Mouse (Mus musculus): ENCODE results near the gene Lpp. TPM values are rescaled to one million over a fixed set of nuclear protein-coding genes. Genes with fewer than 3 reads are reported as not detected.
A peak's percentile ranks its signal among the peaks of the same experiment; 100 is the strongest.

Gene Lpp
- polyA plus RNA-seq, 1 experiment from 2014 or later: 12.2 TPM

DNA sequence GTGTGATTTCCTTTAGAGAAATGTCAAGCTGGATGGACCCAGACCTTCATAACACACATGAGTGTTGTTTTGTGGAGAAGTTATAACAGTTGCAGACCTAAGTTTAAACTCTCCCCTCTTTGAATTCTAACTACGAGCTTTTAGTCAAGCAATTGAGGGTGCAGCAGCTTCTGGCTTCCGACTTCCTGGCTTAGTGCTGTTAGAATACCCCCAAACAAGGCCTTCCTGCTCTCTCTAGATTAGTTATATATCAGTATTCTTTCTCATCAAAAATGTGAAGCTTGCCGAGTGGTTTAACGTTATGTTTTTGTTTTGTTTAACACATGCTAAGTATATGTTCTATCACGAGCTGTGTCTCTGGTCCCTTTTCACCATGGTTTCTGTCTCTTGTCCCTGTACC lies 56.9 kb downstream of the Lpp start:
- Histone ChIP-seq H3K4me3 (replicated peaks; ENCODE audit: low read length) (no peak overlapping the region), H3K9me3 (ENCODE audit: control insufficient read depth, low read length) (no peaks in the 10 kb centered on the region), H3K27me3 (replicated peaks; ENCODE audit: control insufficient read depth, insufficient read depth, low read length) (no peaks in the 10 kb centered on the region), H3K4me2 (ENCODE audit: low read length) (no peak overlapping the region), H3K9ac (replicated peaks; ENCODE audit: low read depth, low read length) (no peak overlapping the region), H3K4me1 (replicated peaks; ENCODE audit: control insufficient read depth, insufficient read depth, low read length) (peaks cover 8% of the 10 kb centered on the region), H3K27ac (ENCODE audit: low read length) (no peak overlapping the region), H3K36me3 (ENCODE audit: control insufficient read depth, insufficient read depth) (no peaks in the 10 kb centered on the region)
- ATAC-seq: no peak
- 73% methylated on average over 5 of the region's 5 CpGs for WGBS

GRCm38 (mm10) chr16:24451123-24451522 lies 57.8 kb downstream of the Lpp start:
- no peak overlapping the region for H3K27ac ChIP-seq (ENCODE audit: low read length)
- ATAC-seq: peak; percentile 54; the same call in 1 of the 2 replicates
- H3K4me3 ChIP-seq (replicated peaks; ENCODE audit: low read length): no peak overlapping the region
- H3K9ac ChIP-seq (replicated peaks; ENCODE audit: low read depth, low read length): no peak overlapping the region
- no peak overlapping the region for H3K4me2 ChIP-seq (ENCODE audit: low read length)
- no peaks in the 10 kb centered on the region for H3K27me3 ChIP-seq (replicated peaks; ENCODE audit: control insufficient read depth, insufficient read depth, low read length)
- peaks cover 12% of the 10 kb centered on the region for H3K4me1 ChIP-seq (replicated peaks; ENCODE audit: control insufficient read depth, insufficient read depth, low read length)
- no peaks in the 10 kb centered on the region for H3K9me3 ChIP-seq (ENCODE audit: control insufficient read depth, low read length)
- no peaks in the 10 kb centered on the region for H3K36me3 ChIP-seq (ENCODE audit: control insufficient read depth, insufficient read depth)
- 42% methylated on average over 5 of the region's 5 CpGs for WGBS

- WGBS: 87% methylated on average over 4 of the region's 4 CpGs
- Histone ChIP-seq H3K36me3 (ENCODE audit: control insufficient read depth, insufficient read depth) (no peaks in the 10 kb centered on the region), H3K4me3 (replicated peaks; ENCODE audit: low read length) (no peak overlapping the region), H3K27me3 (replicated peaks; ENCODE audit: control insufficient read depth, insufficient read depth, low read length) (no peaks in the 10 kb centered on the region), H3K9me3 (ENCODE audit: control insufficient read depth, low read length) (no peaks in the 10 kb centered on the region), H3K4me1 (replicated peaks; ENCODE audit: control insufficient read depth, insufficient read depth, low read length) (peaks cover 12% of the 10 kb centered on the region), H3K27ac (ENCODE audit: low read length) (no peak overlapping the region), H3K9ac (replicated peaks; ENCODE audit: low read depth, low read length) (no peak overlapping the region), H3K4me2 (ENCODE audit: low read length) (no peak overlapping the region)
- no peak for ATAC-seq
These were observed 60.2 kb downstream of the Lpp start for GRCm38 (mm10) chr16:24453536-24453935.

GRCm38 (mm10) chr16:24454493-24454892 lies 61.2 kb downstream of the Lpp start:
- no peak overlapping the region for H3K27ac ChIP-seq (ENCODE audit: low read length)
- no peaks in the 10 kb centered on the region for H3K9me3 ChIP-seq (ENCODE audit: control insufficient read depth, low read length)
- WGBS: 37% methylated on average over 4 of the region's 4 CpGs

GRCm38 (mm10) chr16:24455361-24455855 lies 62.1 kb downstream of the Lpp start:
- Histone ChIP-seq H3K36me3 (ENCODE audit: control insufficient read depth, insufficient read depth) (no peaks in the 10 kb centered on the region), H3K4me3 (replicated peaks; ENCODE audit: low read length) (no peak overlapping the region), H3K9ac (replicated peaks; ENCODE audit: low read depth, low read length) (no peak overlapping the region), H3K4me1 (replicated peaks; ENCODE audit: control insufficient read depth, insufficient read depth, low read length) (peaks cover 12% of the 10 kb centered on the region), H3K27ac (ENCODE audit: low read length) (no peak overlapping the region), H3K4me2 (ENCODE audit: low read length) (no peak overlapping the region), H3K27me3 (replicated peaks; ENCODE audit: control insufficient read depth, insufficient read depth, low read length) (no peaks in the 10 kb centered on the region), H3K9me3 (ENCODE audit: control insufficient read depth, low read length) (no peaks in the 10 kb centered on the region)
- 21% methylated on average over 3 of the region's 3 CpGs for WGBS
- ATAC-seq: 0 out of 2 replicates have a peak, but pooled peaks have one; percentile 38

More at GRCm38 (mm10) chr16:24454493-24454892, 61.2 kb downstream of the Lpp start:
- Histone ChIP-seq H3K36me3 (ENCODE audit: control insufficient read depth, insufficient read depth) (no peaks in the 10 kb centered on the region), H3K4me3 (replicated peaks; ENCODE audit: low read length) (no peak overlapping the region), H3K9ac (replicated peaks; ENCODE audit: low read depth, low read length) (no peak overlapping the region), H3K4me1 (replicated peaks; ENCODE audit: control insufficient read depth, insufficient read depth, low read length) (peaks cover 12% of the 10 kb centered on the region), H3K4me2 (ENCODE audit: low read length) (no peak overlapping the region), H3K27me3 (replicated peaks; ENCODE audit: control insufficient read depth, insufficient read depth, low read length) (no peaks in the 10 kb centered on the region)
- no peak for ATAC-seq

DNA sequence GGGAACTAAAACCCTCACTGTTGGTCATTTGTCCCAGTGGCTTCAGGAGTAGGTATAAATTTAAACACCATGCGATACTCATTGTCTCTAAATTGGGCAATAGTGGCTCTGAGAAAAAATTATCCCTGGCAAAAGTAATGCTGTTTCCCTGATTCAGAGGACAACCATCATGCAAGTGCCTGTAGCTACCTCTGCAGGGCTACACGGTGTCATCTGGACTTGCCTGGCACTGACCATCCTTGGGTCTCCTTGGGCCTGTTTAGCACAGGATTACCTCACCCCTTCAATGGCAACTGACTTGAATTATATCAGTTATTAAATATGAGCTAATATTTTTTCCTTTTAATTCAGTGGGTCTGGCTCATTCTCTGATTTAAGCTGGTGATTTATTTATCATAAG lies 70.5 kb downstream of the Lpp start:
- H3K9ac ChIP-seq (replicated peaks; ENCODE audit: low read depth, low read length): no peak overlapping the region
- no peak for ATAC-seq
- 94% methylated on average over 2 of the region's 2 CpGs for WGBS

GRCm38 (mm10) chr16:24464436-24464835 lies 71.1 kb downstream of the Lpp start:
- H3K4me3 ChIP-seq (replicated peaks; ENCODE audit: low read length): no peak overlapping the region
- H3K4me1 ChIP-seq (replicated peaks; ENCODE audit: control insufficient read depth, insufficient read depth, low read length): 0 out of 2 replicates have a peak, but pooled peaks cover 3% of the 10 kb centered on the region
- no peak overlapping the region for H3K4me2 ChIP-seq (ENCODE audit: low read length)
- H3K9ac ChIP-seq (replicated peaks; ENCODE audit: low read depth, low read length): no peak overlapping the region
- H3K36me3 ChIP-seq (ENCODE audit: control insufficient read depth, insufficient read depth): no peaks in the 10 kb centered on the region
- WGBS: 82% methylated on average over 5 of the region's 5 CpGs
- H3K27me3 ChIP-seq (replicated peaks; ENCODE audit: control insufficient read depth, insufficient read depth, low read length): no peaks in the 10 kb centered on the region
- no peak for ATAC-seq
- H3K9me3 ChIP-seq (ENCODE audit: control insufficient read depth, low read length): no peaks in the 10 kb centered on the region
- H3K27ac ChIP-seq (ENCODE audit: low read length): no peak overlapping the region

More for the DNA sequence above, 70.5 kb downstream of the Lpp start:
- Histone ChIP-seq H3K4me3 (replicated peaks; ENCODE audit: low read length) (no peak overlapping the region), H3K36me3 (ENCODE audit: control insufficient read depth, insufficient read depth) (no peaks in the 10 kb centered on the region), H3K27me3 (replicated peaks; ENCODE audit: control insufficient read depth, insufficient read depth, low read length) (no peaks in the 10 kb centered on the region), H3K27ac (ENCODE audit: low read length) (no peak overlapping the region), H3K4me1 (replicated peaks; ENCODE audit: control insufficient read depth, insufficient read depth, low read length) (0 out of 2 replicates have a peak, but pooled peaks cover 3% of the 10 kb centered on the region), H3K9me3 (ENCODE audit: control insufficient read depth, low read length) (no peaks in the 10 kb centered on the region), H3K4me2 (ENCODE audit: low read length) (no peak overlapping the region)

- Histone ChIP-seq H3K27me3 (replicated peaks; ENCODE audit: control insufficient read depth, insufficient read depth, low read length) (no peaks in the 10 kb centered on the region), H3K27ac (ENCODE audit: low read length) (no peak overlapping the region), H3K9me3 (ENCODE audit: control insufficient read depth, low read length) (no peaks in the 10 kb centered on the region), H3K4me3 (replicated peaks; ENCODE audit: low read length) (no peak overlapping the region), H3K4me2 (ENCODE audit: low read length) (no peak overlapping the region), H3K9ac (replicated peaks; ENCODE audit: low read depth, low read length) (no peak overlapping the region), H3K4me1 (replicated peaks; ENCODE audit: control insufficient read depth, insufficient read depth, low read length) (0 out of 2 replicates have a peak, but pooled peaks cover 3% of the 10 kb centered on the region), H3K36me3 (ENCODE audit: control insufficient read depth, insufficient read depth) (no peaks in the 10 kb centered on the region)
- 87% methylated on average over 5 of the region's 5 CpGs for WGBS
- ATAC-seq: no peak
These were observed 72.3 kb downstream of the Lpp start for GRCm38 (mm10) chr16:24465633-24466032.

- H3K27ac ChIP-seq (ENCODE audit: low read length): no peak overlapping the region
- no peak overlapping the region for H3K4me2 ChIP-seq (ENCODE audit: low read length)
- H3K9me3 ChIP-seq (ENCODE audit: control insufficient read depth, low read length): no peaks in the 10 kb centered on the region
- no peaks in the 10 kb centered on the region for H3K36me3 ChIP-seq (ENCODE audit: control insufficient read depth, insufficient read depth)
- 87% methylated on average over 17 of the region's 17 CpGs for WGBS
- H3K4me3 ChIP-seq (replicated peaks; ENCODE audit: low read length): no peak overlapping the region
- no peak for ATAC-seq
- no peaks in the 10 kb centered on the region for H3K27me3 ChIP-seq (replicated peaks; ENCODE audit: control insufficient read depth, insufficient read depth, low read length)
- H3K9ac ChIP-seq (replicated peaks; ENCODE audit: low read depth, low read length): no peak overlapping the region
- H3K4me1 ChIP-seq (replicated peaks; ENCODE audit: control insufficient read depth, insufficient read depth, low read length): peaks cover 4% of the 10 kb centered on the region; the same call in 1 of the 2 replicates
These were observed 74.4 kb downstream of the Lpp start for GRCm38 (mm10) chr16:24467544-24468290.
